Mouse (Mus musculus): ENCODE data around the gene Zranb3.

- TF ChIP-seq CTCF (IDR thresholded peaks at IDR 0.05; ENCODE audit: insufficient read depth, low read length) (no peak), POLR2A (IDR thresholded peaks at IDR 0.05; ENCODE audit: borderline replicate concordance, extremely low read depth, low read depth, low read length) (no peak)
Measured at GRCm38 (mm10) chr1:128070003-128070402, 32.8 kb downstream of the Zranb3 start.
